Mouse (Mus musculus): ENCODE measurements around the gene Mex3d.

DNA sequence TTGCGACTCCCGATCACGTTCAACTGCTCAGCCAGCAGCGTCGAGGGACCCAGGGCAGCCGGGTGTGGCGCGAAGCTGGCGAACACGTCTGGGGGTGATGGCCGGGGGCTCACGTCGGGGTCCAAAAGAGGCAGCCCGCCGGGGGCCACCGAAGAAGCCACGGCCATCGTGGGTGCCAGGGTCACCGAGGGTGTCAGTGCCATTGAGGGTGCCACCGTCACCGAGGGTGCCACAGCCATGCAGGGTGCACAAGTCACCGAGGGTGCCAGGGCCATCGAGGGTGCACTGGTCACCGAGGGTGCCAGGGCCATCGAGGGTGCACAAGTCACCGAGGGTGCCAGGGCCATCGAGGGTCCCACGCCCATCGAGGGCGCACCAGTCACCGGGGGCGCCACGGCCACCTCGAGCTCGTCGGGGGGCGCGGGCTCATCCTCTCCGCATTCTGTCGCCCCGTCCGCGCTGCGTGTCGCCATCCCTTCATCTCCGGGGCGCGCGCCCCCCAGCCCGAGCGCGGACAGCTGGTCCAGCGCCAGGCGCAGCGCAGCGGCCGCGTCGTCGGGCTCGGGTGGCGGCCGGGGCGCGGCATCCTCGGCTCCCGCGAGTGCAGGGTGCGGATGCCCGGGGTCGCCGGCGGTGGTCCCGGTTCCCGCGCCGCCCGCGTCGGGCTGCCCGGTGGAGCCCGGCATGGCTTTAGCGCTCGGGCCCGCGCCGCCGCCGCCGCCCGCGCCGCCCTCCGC lies 556 bp downstream of the Mex3d start:
- TF ChIP-seq POLR2A (IDR thresholded peaks at IDR 0.05; ENCODE audit: borderline replicate concordance, extremely low read depth, insufficient read depth, insufficient read length, poor library complexity, severe bottlenecking) (no peak), CTCF (IDR thresholded peaks at IDR 0.05; ENCODE audit: borderline replicate concordance, extremely low read depth, insufficient read depth, insufficient read length) (no peak)
